21 mouse cellular contexts compared by ENCODE assay signal in genomic region chr12:70047281-70047680, GRCm38 (mm10).
DNase-seq lines count a peak whose midpoint lies in the region; ATAC-seq and TF ChIP-seq lines count a peak whose summit lies in the region.
"Had no signal": no experiment of that assay in that cellular context is flagged by ENCODE, and none has a peak within 500 bp of the region (broad histone marks: within the 10 kb centered on the region; RNA-seq: fewer than 3 reads in every experiment).

No protein-coding gene starts in this region.

- H3K4me2 ChIP-seq in forebrain, embryonic 11.5 days (ENCODE audit: low read depth, low read length, severe bottlenecking), result no peak overlapping the region
- H3K4me2 ChIP-seq in forebrain, embryonic 14.5 days (ENCODE audit: low read length), result no peak overlapping the region
- no peak overlapping the region for H3K4me2 ChIP-seq in kidney, postnatal 0 days (ENCODE audit: low read length)
- no peak overlapping the region for H3K4me2 ChIP-seq in lung, embryonic 15.5 days
- H3K4me2 ChIP-seq in stomach, postnatal 0 days (replicated peaks; ENCODE audit: low read depth), result no peak overlapping the region
- H3K4me2 ChIP-seq: embryonic facial prominence, embryonic 13.5 days; forebrain, embryonic 13.5 days; heart, embryonic 12.5 days; hindbrain, embryonic 12.5 days; midbrain, embryonic 12.5 days had no signal

- WGBS in forebrain, embryonic 11.5 days, result 92% methylated on average over 7 of the region's 7 CpGs
- 86% methylated on average over 7 of the region's 7 CpGs for WGBS in forebrain, embryonic 14.5 days
- WGBS in kidney, postnatal 0 days, result 77% methylated on average over 7 of the region's 7 CpGs
- WGBS in lung, embryonic 15.5 days, result 69% methylated on average over 7 of the region's 7 CpGs
- 51% methylated on average over 7 of the region's 7 CpGs for WGBS in lung, adult 2 months
- 79% methylated on average over 7 of the region's 7 CpGs for WGBS in stomach, postnatal 0 days

- no peaks in the 10 kb centered on the region for H3K9me3 ChIP-seq in forebrain, embryonic 11.5 days (ENCODE audit: control insufficient read depth, low read length)
- no peaks in the 10 kb centered on the region for H3K9me3 ChIP-seq in forebrain, embryonic 14.5 days (replicated peaks; ENCODE audit: control insufficient read depth, low read length)
- no peaks in the 10 kb centered on the region for H3K9me3 ChIP-seq in kidney, postnatal 0 days (replicated peaks; ENCODE audit: low read length)
- no peaks in the 10 kb centered on the region for H3K9me3 ChIP-seq in lung, embryonic 15.5 days
- H3K9me3 ChIP-seq in stomach, postnatal 0 days (ENCODE audit: control insufficient read depth, low read length), result no peaks in the 10 kb centered on the region
- H3K9me3 ChIP-seq: embryonic facial prominence, embryonic 13.5 days; forebrain, embryonic 13.5 days; heart, embryonic 12.5 days; hindbrain, embryonic 12.5 days; limb, embryonic 10.5 days; midbrain, embryonic 12.5 days had no signal

- ATAC-seq in forebrain, embryonic 11.5 days (replicated peaks; ENCODE audit: low FRiP score), result no peak
- ATAC-seq in forebrain, embryonic 14.5 days, result no peak
- no peak for ATAC-seq in kidney, postnatal 0 days (replicated peaks; ENCODE audit: low FRiP score, low read depth)
- ATAC-seq in lung, embryonic 15.5 days (ENCODE audit: borderline replicate concordance, extremely low read depth, low FRiP score, low TSS enrichment), result 0 out of 2 replicates have a peak, but pooled peaks have one; percentile 37
- no peak for ATAC-seq in stomach, postnatal 0 days (ENCODE audit: low FRiP score, low TSS enrichment)
- no peak for ATAC-seq in CD4-positive, CD25-positive, alpha-beta regulatory T cell, adult 4 months
- ATAC-seq: forebrain, embryonic 13.5 days; Patski had no signal

- H3K27me3 ChIP-seq in forebrain, embryonic 11.5 days (ENCODE audit: control insufficient read depth, insufficient read depth, low read length), result no peaks in the 10 kb centered on the region
- H3K27me3 ChIP-seq in forebrain, embryonic 14.5 days (replicated peaks; ENCODE audit: control insufficient read depth, insufficient read depth, low read length), result no peaks in the 10 kb centered on the region
- H3K27me3 ChIP-seq in kidney, postnatal 0 days (ENCODE audit: insufficient read depth, low read length), result no peaks in the 10 kb centered on the region
- H3K27me3 ChIP-seq in lung, embryonic 15.5 days, result no peaks in the 10 kb centered on the region
- no peaks in the 10 kb centered on the region for H3K27me3 ChIP-seq in stomach, postnatal 0 days (ENCODE audit: control insufficient read depth, insufficient read depth, low read length)
- H3K27me3 ChIP-seq: embryonic facial prominence, embryonic 13.5 days; forebrain, embryonic 13.5 days; heart, embryonic 12.5 days; hindbrain, embryonic 12.5 days; midbrain, embryonic 12.5 days; Patski had no signal

- peak; percentile 40 for DNase-seq in forebrain, embryonic 11.5 days (ENCODE audit: low spot score)
- no peak for DNase-seq in forebrain, embryonic 14.5 days (ENCODE audit: low spot score)
- peak; percentile 17 for DNase-seq in kidney, postnatal 0 days (ENCODE audit: low spot score)
- DNase-seq in kidney, adult 18-20 months, result no peak
- no peak for DNase-seq in lung, adult 2 months
- no peak for DNase-seq in stomach, postnatal 0 days (ENCODE audit: low spot score)
- DNase-seq: cerebellum, adult 11 months; cerebellum, adult 9-11 months; heart, postnatal 14 days; liver; right cerebral cortex, postnatal 14 days had no signal

- no peak overlapping the region for H3K9ac ChIP-seq in forebrain, embryonic 11.5 days (ENCODE audit: low read length)
- no peak overlapping the region for H3K9ac ChIP-seq in forebrain, embryonic 14.5 days (ENCODE audit: low read length)
- no peak overlapping the region for H3K9ac ChIP-seq in kidney, postnatal 0 days (ENCODE audit: low read depth, low read length)
- no peak overlapping the region for H3K9ac ChIP-seq in lung, embryonic 15.5 days
- H3K9ac ChIP-seq in stomach, postnatal 0 days (ENCODE audit: low read length), result no peak overlapping the region
- H3K9ac ChIP-seq: embryonic facial prominence, embryonic 13.5 days; forebrain, embryonic 13.5 days; heart, embryonic 12.5 days; hindbrain, embryonic 12.5 days; midbrain, embryonic 12.5 days had no signal

- H3K4me1 ChIP-seq in forebrain, embryonic 11.5 days (replicated peaks; ENCODE audit: control insufficient read depth, insufficient read depth, low read length), result no peaks in the 10 kb centered on the region
- H3K4me1 ChIP-seq in forebrain, embryonic 14.5 days (ENCODE audit: control insufficient read depth, insufficient read depth, low read length), result no peaks in the 10 kb centered on the region
- H3K4me1 ChIP-seq in kidney, postnatal 0 days (replicated peaks; ENCODE audit: insufficient read depth, low read length), result no peaks in the 10 kb centered on the region
- H3K4me1 ChIP-seq in lung, embryonic 15.5 days, result peaks cover 6% of the 10 kb centered on the region; the same call in 1 of the 2 replicates
- peaks cover 12% of the 10 kb centered on the region for H3K4me1 ChIP-seq in lung, adult 2 months (ENCODE audit: control insufficient read depth, insufficient read depth, low read length)
- H3K4me1 ChIP-seq in stomach, postnatal 0 days (replicated peaks; ENCODE audit: control insufficient read depth, insufficient read depth), result no peaks in the 10 kb centered on the region
- H3K4me1 ChIP-seq: embryonic facial prominence, embryonic 13.5 days; forebrain, embryonic 13.5 days; heart, embryonic 12.5 days; hindbrain, embryonic 12.5 days; limb, embryonic 10.5 days; midbrain, embryonic 12.5 days had no signal

- no peak for TF ChIP-seq EP300 in stomach, postnatal 0 days (optimal IDR thresholded peaks at IDR 0.05)

- TF ChIP-seq POLR2A in lung, adult 2 months (IDR thresholded peaks at IDR 0.05; ENCODE audit: borderline replicate concordance, extremely low read depth, low read depth, low read length), result no peak

- no peak overlapping the region for H3K27ac ChIP-seq in forebrain, embryonic 11.5 days (ENCODE audit: low read depth, low read length)
- no peak overlapping the region for H3K27ac ChIP-seq in forebrain, embryonic 14.5 days (ENCODE audit: low read depth, low read length)
- H3K27ac ChIP-seq in kidney, postnatal 0 days, result 0 out of 2 replicates have a peak overlapping the region, but pooled peaks have one; percentile 25
- H3K27ac ChIP-seq in lung, embryonic 15.5 days, result peak overlapping the region; percentile 67
- no peak overlapping the region for H3K27ac ChIP-seq in stomach, postnatal 0 days (replicated peaks)
- H3K27ac ChIP-seq: embryonic facial prominence, embryonic 13.5 days; forebrain, embryonic 13.5 days; hindbrain, embryonic 12.5 days; limb, embryonic 10.5 days; midbrain, embryonic 12.5 days had no signal

- no peaks in the 10 kb centered on the region; the same call in 1 of the 2 replicates for H3K36me3 ChIP-seq in forebrain, embryonic 11.5 days (ENCODE audit: control insufficient read depth, insufficient read depth, low read length)
- H3K36me3 ChIP-seq in forebrain, embryonic 14.5 days (ENCODE audit: control insufficient read depth, insufficient read depth, low read length), result peaks cover 77% of the 10 kb centered on the region
- peaks cover 20% of the 10 kb centered on the region for H3K36me3 ChIP-seq in kidney, postnatal 0 days (ENCODE audit: insufficient read depth, low read length)
- peaks cover 58% of the 10 kb centered on the region for H3K36me3 ChIP-seq in lung, embryonic 15.5 days
- peaks cover 9% of the 10 kb centered on the region for H3K36me3 ChIP-seq in stomach, postnatal 0 days (ENCODE audit: control insufficient read depth, insufficient read depth, low read length)

- H3K4me3 ChIP-seq in forebrain, embryonic 11.5 days (ENCODE audit: low read depth, low read length), result no peak overlapping the region
- no peak overlapping the region for H3K4me3 ChIP-seq in forebrain, embryonic 14.5 days (ENCODE audit: low read depth, low read length)
- H3K4me3 ChIP-seq in kidney, postnatal 0 days (replicated peaks; ENCODE audit: low read depth, low read length), result no peak overlapping the region
- H3K4me3 ChIP-seq in lung, embryonic 15.5 days, result no peak overlapping the region
- H3K4me3 ChIP-seq in lung, adult 2 months (replicated peaks; ENCODE audit: extremely low read depth, low read depth, low read length), result no peak overlapping the region
- no peak overlapping the region for H3K4me3 ChIP-seq in stomach, postnatal 0 days (ENCODE audit: low read depth, low read length)
- H3K4me3 ChIP-seq: embryonic facial prominence, embryonic 13.5 days; erythroblast, embryonic 14.5 days; forebrain, embryonic 13.5 days; heart, embryonic 12.5 days; hindbrain, embryonic 12.5 days; limb, embryonic 10.5 days; midbrain, embryonic 12.5 days had no signal

- peak; percentile 21; the same call in 1 of the 2 replicates for TF ChIP-seq CTCF in kidney, postnatal 0 days (IDR thresholded peaks at IDR 0.05; ENCODE audit: low read depth)
- no peak for TF ChIP-seq CTCF in lung, adult 2 months (IDR thresholded peaks at IDR 0.05; ENCODE audit: insufficient read depth, low read length)
- TF ChIP-seq CTCF in stomach, postnatal 0 days (IDR thresholded peaks at IDR 0.05; ENCODE audit: low read depth), result 0 out of 2 replicates have a peak, but pooled peaks have one; percentile 6

Comparison
In these comparisons a context has a peak if more than half of its experiments do, and no peak if none do; other contexts are left out.
1. DNase-seq: peak in forebrain, embryonic 11.5 days (single experiment) and kidney, postnatal 0 days (single experiment); none in forebrain, embryonic 14.5 days (single experiment), kidney, adult 18-20 months (single experiment), lung, adult 2 months (single experiment) and stomach, postnatal 0 days (single experiment).
2. H3K27ac ChIP-seq: peak in kidney, postnatal 0 days (single experiment) and lung, embryonic 15.5 days (single experiment); none in forebrain, embryonic 11.5 days (single experiment), forebrain, embryonic 14.5 days (single experiment) and stomach, postnatal 0 days (single experiment).